In genomic region chr11:107410804-107411203, GRCm38 (mm10) we compare ENCODE assay signal across 1 mouse cellular context.
TF ChIP-seq lines count a peak whose summit lies in the region.

No protein-coding gene starts in this region.

TF ChIP-seq in MEL, 35 proteins besides CTCF, POLR2A, EP300 and RAD21:
- TF ChIP-seq ETS1 (IDR thresholded peaks at IDR 0.05; ENCODE audit: low read depth, low read length), result no peak
- TF ChIP-seq GATA1 (IDR thresholded peaks at IDR 0.05; ENCODE audit: low read depth, low read length), result peak; percentile 57
- TF ChIP-seq NELFE (IDR thresholded peaks at IDR 0.05; ENCODE audit: low read depth, low read length), result no peak
- no peak for TF ChIP-seq TBP (IDR thresholded peaks at IDR 0.05; ENCODE audit: low read depth, low read length)
- no peak for TF ChIP-seq ZKSCAN1 (IDR thresholded peaks at IDR 0.05; ENCODE audit: low read depth, low read length)
- TF ChIP-seq CHD2 (IDR thresholded peaks at IDR 0.05; ENCODE audit: low read length), result no peak
- TF ChIP-seq MYC (IDR thresholded peaks at IDR 0.05; ENCODE audit: low read depth, low read length), result no peak
